Mouse (Mus musculus): Measurements from ENCODE around the gene Pwp2. TPM values are rescaled to one million over a fixed set of nuclear protein-coding genes. Genes with fewer than 3 reads are reported as not detected.
"Not testable (repeated sequence)": the region's sequence is repeated elsewhere in the genome, so short reads cannot be mapped to it uniquely, and the experiment has no call there.

Gene Pwp2
- total and polyA plus RNA-seq, 3 experiments = 11.0 to 23.4 (median 18.8) TPM

DNA sequence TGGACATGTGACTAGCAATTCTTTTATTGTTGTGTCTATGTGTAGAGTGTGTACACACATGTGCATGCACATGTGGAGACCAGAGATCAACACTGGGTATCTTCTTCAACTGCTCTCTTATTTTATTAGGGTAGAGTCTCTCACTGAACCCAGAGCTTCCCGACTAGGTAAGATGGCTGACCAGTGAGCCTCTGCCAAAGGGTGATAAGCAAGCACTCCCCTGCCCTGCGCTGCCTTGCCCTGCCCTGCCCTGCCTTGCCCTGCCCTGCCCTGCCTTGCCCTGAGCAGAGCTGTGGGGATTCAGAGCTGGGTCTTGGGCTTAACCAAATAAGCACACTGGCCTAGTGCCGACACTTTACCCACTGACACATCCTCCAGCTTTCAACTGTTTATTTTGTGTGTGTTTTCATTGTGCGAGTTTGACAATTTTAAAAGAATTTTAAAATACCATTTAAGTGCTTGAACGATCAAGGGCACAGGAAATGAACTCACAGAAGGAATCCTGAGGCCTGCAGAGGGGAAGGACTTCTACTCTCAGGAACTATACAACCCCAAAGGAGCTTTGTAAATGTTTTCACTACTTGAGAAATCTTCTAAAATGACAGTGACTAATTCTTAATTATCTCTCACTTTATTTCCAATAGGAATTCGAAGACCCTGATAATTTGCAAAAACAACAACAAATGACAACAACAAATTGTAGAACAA lies 31.6 kb upstream of the Pwp2 start:
- TF ChIP-seq TAL1 (conservative IDR thresholded peaks at IDR 0.05; ENCODE audit: low read depth, low read length) = no peak
- TF ChIP-seq POLR2AphosphoS5 (IDR thresholded peaks at IDR 0.05; ENCODE audit: insufficient replicate concordance, low read depth, low read length) = no peak
- TF ChIP-seq GATA1 (IDR thresholded peaks at IDR 0.05; ENCODE audit: borderline replicate concordance, low read length) = no peak
- TF ChIP-seq GATA2 (IDR thresholded peaks at IDR 0.05; ENCODE audit: borderline replicate concordance, low read depth, low read length) = no peak
- no peak for TF ChIP-seq CTCF (IDR thresholded peaks at IDR 0.05; ENCODE audit: low read depth, low read length)
- Histone ChIP-seq H3K27me3 (ENCODE audit: insufficient read depth, low read length) (no peaks in the 10 kb centered on the region), H3K4me1 (ENCODE audit: insufficient read depth, low read depth, low read length) (peaks cover 8% of the 10 kb centered on the region), H3K36me3 (replicated peaks) (peaks cover 99% of the 10 kb centered on the region), H3K4me3 (ENCODE audit: low read depth, low read length) (no peak overlapping the region), H3K9me3 (replicated peaks) (no peaks in the 10 kb centered on the region)
- no peak for DNase-seq (ENCODE audit: low spot score)
- ATAC-seq (ENCODE audit: extremely low read depth, insufficient number of reproducible peaks, low FRiP score, poor library complexity, severe bottlenecking) = no peak

DNA sequence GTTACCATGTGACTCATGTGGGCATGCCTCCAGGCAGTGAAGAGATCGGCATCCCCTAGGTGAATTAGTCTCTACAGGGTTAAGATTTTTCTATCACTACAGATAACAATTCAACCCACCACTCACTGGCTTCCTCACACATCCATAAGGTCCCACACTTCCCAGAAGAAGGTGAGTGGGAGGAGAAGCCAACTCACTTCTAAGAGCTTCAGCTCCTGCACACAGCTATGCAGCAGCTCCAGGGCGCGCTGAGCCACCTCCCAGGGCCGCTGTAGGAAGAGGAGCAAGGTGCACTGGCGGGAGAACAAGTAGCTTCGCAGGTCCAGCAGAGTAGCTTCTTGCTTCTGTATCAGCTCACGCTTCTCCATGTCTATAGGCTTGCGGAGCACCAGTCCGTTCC lies 29.4 kb upstream of the Pwp2 start:
- no peak for TF ChIP-seq GATA2 (IDR thresholded peaks at IDR 0.05; ENCODE audit: borderline replicate concordance, low read depth, low read length)
- TF ChIP-seq CTCF (IDR thresholded peaks at IDR 0.05; ENCODE audit: low read depth, low read length) = no peak
- no peak for TF ChIP-seq TAL1 (conservative IDR thresholded peaks at IDR 0.05; ENCODE audit: low read depth, low read length)
- no peak for TF ChIP-seq POLR2AphosphoS5 (IDR thresholded peaks at IDR 0.05; ENCODE audit: insufficient replicate concordance, low read depth, low read length)
- TF ChIP-seq GATA1 (IDR thresholded peaks at IDR 0.05; ENCODE audit: borderline replicate concordance, low read length) = no peak
- Histone ChIP-seq H3K36me3 (replicated peaks) (peaks cover 99% of the 10 kb centered on the region), H3K27me3 (ENCODE audit: insufficient read depth, low read length) (no peaks in the 10 kb centered on the region), H3K9me3 (replicated peaks) (no peaks in the 10 kb centered on the region), H3K4me1 (ENCODE audit: insufficient read depth, low read depth, low read length) (peaks cover 8% of the 10 kb centered on the region), H3K4me3 (ENCODE audit: low read depth, low read length) (no peak overlapping the region)
- DNase-seq (ENCODE audit: low spot score) (no peak), ATAC-seq (ENCODE audit: extremely low read depth, insufficient number of reproducible peaks, low FRiP score, poor library complexity, severe bottlenecking) (no peak)

DNA sequence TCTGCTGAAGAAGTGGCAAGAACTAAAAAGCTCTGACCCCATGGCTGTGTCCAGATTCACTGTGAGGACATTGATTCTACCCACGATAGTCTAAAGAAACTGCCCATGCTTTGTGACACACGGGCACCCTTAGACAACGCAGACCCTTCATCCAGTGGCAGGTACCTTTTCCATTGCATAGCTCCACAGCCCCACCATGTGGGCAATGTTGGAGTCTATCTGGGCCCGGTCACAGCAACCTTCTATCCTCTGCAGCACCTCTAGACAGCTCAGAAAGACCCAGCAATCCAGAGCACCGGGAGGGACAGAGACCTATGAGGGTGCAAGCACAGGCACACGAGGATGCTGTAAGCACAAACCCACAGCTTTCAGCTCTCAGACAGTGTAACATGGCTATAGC lies 26.4 kb upstream of the Pwp2 start:
- Histone ChIP-seq H3K4me1 (ENCODE audit: insufficient read depth, low read depth, low read length) (no peaks in the 10 kb centered on the region), H3K9me3 (replicated peaks) (no peaks in the 10 kb centered on the region), H3K4me3 (ENCODE audit: low read depth, low read length) (no peak overlapping the region), H3K27me3 (ENCODE audit: insufficient read depth, low read length) (no peaks in the 10 kb centered on the region), H3K36me3 (replicated peaks) (peaks cover 99% of the 10 kb centered on the region)
- no peak for ATAC-seq (ENCODE audit: extremely low read depth, insufficient number of reproducible peaks, low FRiP score, poor library complexity, severe bottlenecking)
- no peak for DNase-seq (ENCODE audit: low spot score)
- 0 out of 2 replicates have a peak, but pooled peaks have one; percentile 4 for TF ChIP-seq CTCF (IDR thresholded peaks at IDR 0.05; ENCODE audit: low read depth, low read length)
- no peak for TF ChIP-seq GATA2 (IDR thresholded peaks at IDR 0.05; ENCODE audit: borderline replicate concordance, low read depth, low read length)

DNA sequence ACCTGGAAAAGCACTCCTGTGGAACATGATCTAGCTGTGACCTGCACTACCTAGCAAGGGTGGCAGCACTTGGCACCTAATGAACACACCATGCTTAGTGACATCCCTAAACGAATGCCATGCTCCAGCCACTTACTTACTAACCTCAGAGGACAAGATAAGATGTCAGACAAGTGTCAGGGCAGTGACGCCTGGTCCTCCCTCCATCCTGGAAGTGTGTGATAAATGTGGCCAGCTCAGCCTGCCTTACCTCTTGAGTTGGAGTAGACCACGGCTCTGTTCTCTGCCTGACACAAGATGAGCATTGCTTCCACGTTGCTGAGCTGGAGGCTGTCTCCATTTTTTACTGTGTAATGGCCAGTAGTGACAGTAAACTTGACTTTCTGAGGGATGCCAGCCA lies 16.2 kb upstream of the Pwp2 start:
- H3K4me3 ChIP-seq (ENCODE audit: low read depth, low read length) = no peak overlapping the region
- no peak for ATAC-seq (ENCODE audit: extremely low read depth, insufficient number of reproducible peaks, low FRiP score, poor library complexity, severe bottlenecking)
- H3K4me1 ChIP-seq (ENCODE audit: insufficient read depth, low read depth, low read length) = no peaks in the 10 kb centered on the region
- no peaks in the 10 kb centered on the region for H3K9me3 ChIP-seq (replicated peaks)
- no peaks in the 10 kb centered on the region for H3K27me3 ChIP-seq (ENCODE audit: insufficient read depth, low read length)
- no peak for DNase-seq (ENCODE audit: low spot score)
- TF ChIP-seq CTCF (IDR thresholded peaks at IDR 0.05; ENCODE audit: low read depth, low read length) (no peak), GATA2 (IDR thresholded peaks at IDR 0.05; ENCODE audit: borderline replicate concordance, low read depth, low read length) (no peak), TAL1 (conservative IDR thresholded peaks at IDR 0.05; ENCODE audit: low read depth, low read length) (no peak), POLR2AphosphoS5 (IDR thresholded peaks at IDR 0.05; ENCODE audit: insufficient replicate concordance, low read depth, low read length) (no peak), GATA1 (IDR thresholded peaks at IDR 0.05; ENCODE audit: borderline replicate concordance, low read length) (no peak)
- H3K36me3 ChIP-seq (replicated peaks) = peaks cover 100% of the 10 kb centered on the region

DNA sequence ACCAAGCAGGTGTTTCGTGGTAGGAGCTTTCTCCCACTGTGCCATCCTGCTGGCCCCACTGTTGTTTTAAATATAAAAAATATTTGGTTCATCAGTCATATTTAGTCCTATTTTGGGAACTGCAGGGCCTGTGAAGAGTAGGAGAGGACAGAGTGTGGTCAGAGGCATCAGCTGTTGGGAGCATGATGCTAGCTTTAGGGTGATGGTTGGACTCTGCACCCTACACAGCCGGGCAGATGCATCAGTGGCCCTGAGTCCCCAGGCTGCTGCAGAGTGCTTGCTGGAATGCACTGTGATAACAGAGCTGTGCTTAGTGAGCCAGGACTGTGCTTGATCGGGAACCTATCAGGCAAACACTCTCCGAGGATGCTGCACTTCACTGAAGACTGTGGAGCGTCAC lies 8.0 kb upstream of the Pwp2 start:
- TF ChIP-seq CTCF (IDR thresholded peaks at IDR 0.05; ENCODE audit: low read depth, low read length) = no peak
- no peak for TF ChIP-seq GATA1 (IDR thresholded peaks at IDR 0.05; ENCODE audit: borderline replicate concordance, low read length)
- TF ChIP-seq POLR2AphosphoS5 (IDR thresholded peaks at IDR 0.05; ENCODE audit: insufficient replicate concordance, low read depth, low read length) = no peak
- no peak for TF ChIP-seq TAL1 (conservative IDR thresholded peaks at IDR 0.05; ENCODE audit: low read depth, low read length)
- no peak for TF ChIP-seq GATA2 (IDR thresholded peaks at IDR 0.05; ENCODE audit: borderline replicate concordance, low read depth, low read length)
- ATAC-seq (ENCODE audit: extremely low read depth, insufficient number of reproducible peaks, low FRiP score, poor library complexity, severe bottlenecking) = no peak
- Histone ChIP-seq H3K4me1 (ENCODE audit: insufficient read depth, low read depth, low read length) (no peaks in the 10 kb centered on the region), H3K9me3 (replicated peaks) (no peaks in the 10 kb centered on the region), H3K4me3 (ENCODE audit: low read depth, low read length) (no peak overlapping the region), H3K27me3 (ENCODE audit: insufficient read depth, low read length) (no peaks in the 10 kb centered on the region), H3K36me3 (replicated peaks) (peaks cover 100% of the 10 kb centered on the region)
- no peak for DNase-seq (ENCODE audit: low spot score)

DNA sequence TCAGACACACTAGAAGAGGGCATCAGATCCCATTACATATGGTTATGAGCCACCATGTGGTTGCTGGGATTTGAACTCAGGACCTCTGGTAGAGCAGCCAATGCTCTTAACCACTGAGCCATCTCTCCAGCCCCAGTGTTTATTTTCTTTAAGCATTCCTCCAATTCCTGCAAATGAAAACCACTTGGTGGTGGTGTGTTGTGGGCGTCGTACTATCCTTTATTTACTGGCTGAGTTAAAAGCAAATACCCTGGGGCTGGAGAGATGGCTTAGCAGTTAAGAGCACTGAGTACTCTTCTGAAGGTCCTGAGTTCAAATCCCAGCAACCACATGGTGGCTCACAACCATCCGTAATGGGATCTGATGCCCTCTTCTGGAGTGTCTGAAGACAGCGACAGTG lies 1.1 kb upstream of the Pwp2 start:
- not testable (repeated sequence) for DNase-seq (ENCODE audit: low spot score); H3K9me3 ChIP-seq (replicated peaks); H3K27me3 ChIP-seq (ENCODE audit: insufficient read depth, low read length); H3K4me3 ChIP-seq (ENCODE audit: low read depth, low read length); ATAC-seq (ENCODE audit: extremely low read depth, insufficient number of reproducible peaks, low FRiP score, poor library complexity, severe bottlenecking)
- H3K36me3 ChIP-seq (replicated peaks) = peaks cover 77% of the 10 kb centered on the region
- H3K4me1 ChIP-seq (ENCODE audit: insufficient read depth, low read depth, low read length) = peaks cover 34% of the 10 kb centered on the region

DNA sequence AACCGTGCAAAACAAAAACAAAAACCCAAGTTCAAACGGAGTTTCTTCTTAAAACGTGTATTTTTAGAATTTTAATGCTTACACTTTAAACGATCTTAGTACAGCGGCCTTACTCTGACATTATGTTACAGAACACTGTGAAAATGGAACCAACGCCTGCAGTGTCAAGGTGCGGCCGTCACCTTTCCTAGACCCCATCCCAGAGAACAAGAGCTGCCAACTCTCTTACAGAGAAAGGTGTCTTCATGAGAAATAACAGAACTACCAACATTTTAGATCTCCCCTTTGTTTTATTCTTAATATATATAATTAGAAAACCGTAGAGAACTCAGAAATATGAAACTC lies 404 bp upstream of the Pwp2 start:
- Histone ChIP-seq H3K9me3 (replicated peaks) (no peaks in the 10 kb centered on the region), H3K27me3 (ENCODE audit: insufficient read depth, low read length) (no peaks in the 10 kb centered on the region), H3K4me3 (ENCODE audit: low read depth, low read length) (peak overlapping the region; percentile 87), H3K36me3 (replicated peaks) (peaks cover 77% of the 10 kb centered on the region), H3K4me1 (ENCODE audit: insufficient read depth, low read depth, low read length) (peaks cover 34% of the 10 kb centered on the region)
- TF ChIP-seq POLR2AphosphoS5 (IDR thresholded peaks at IDR 0.05; ENCODE audit: insufficient replicate concordance, low read depth, low read length) (no peak), TAL1 (conservative IDR thresholded peaks at IDR 0.05; ENCODE audit: low read depth, low read length) (no peak), GATA2 (IDR thresholded peaks at IDR 0.05; ENCODE audit: borderline replicate concordance, low read depth, low read length) (no peak), CTCF (IDR thresholded peaks at IDR 0.05; ENCODE audit: low read depth, low read length) (no peak), GATA1 (IDR thresholded peaks at IDR 0.05; ENCODE audit: borderline replicate concordance, low read length) (no peak)
- ATAC-seq (ENCODE audit: extremely low read depth, insufficient number of reproducible peaks, low FRiP score, poor library complexity, severe bottlenecking) (peak; percentile 29), DNase-seq (ENCODE audit: low spot score) (no peak)
